Mouse (Mus musculus): ENCODE measurements at regions not wholly inside any gene's neighbourhood (a gene's known extent, or its start where the extent isn't known, plus 50 kb on each side); places are given as distances from the start of the nearest gene placed in this dataset.
A peak's percentile ranks its signal among the peaks of the same experiment; 100 is the strongest.

DNA sequence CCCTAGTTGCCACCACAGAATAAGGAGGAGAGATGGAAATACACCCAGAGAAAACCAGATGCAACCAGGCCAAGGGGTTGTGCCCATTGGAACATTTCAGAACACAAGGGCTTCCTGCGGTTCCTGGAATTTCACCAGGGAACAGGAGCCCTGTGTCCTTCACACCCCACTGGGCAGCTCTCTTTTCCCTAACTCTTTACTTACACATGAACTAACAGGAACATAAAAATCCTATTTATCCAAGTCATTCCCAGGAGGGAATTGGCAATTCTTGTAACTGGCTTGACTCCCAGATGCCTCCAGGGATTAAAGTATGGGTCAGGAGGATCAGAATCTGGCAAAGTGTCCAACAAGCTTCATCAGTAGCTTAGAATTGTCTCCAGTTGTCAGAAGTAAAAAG, 62.2 kb upstream of the Glycam1 start:
- DNase-seq (ENCODE audit: low spot score in 2 of 2) = peak; percentile 2 to 8

Data from heart, adult 9 months (tissue).